Mouse (Mus musculus) subcutaneous adipose tissue, adult 2 months (tissue): ENCODE measurements around the gene Zfp819. TPM values are rescaled to one million over a fixed set of nuclear protein-coding genes. Genes with fewer than 3 reads are reported as not detected.

ENCODE experiments used
- polyA plus RNA-seq: library from polyadenylated mRNA; depleted of rRNA; stranded (reverse); fragments of >200 nt; gene quantifications from 2 replicates; pipeline ENCODE4 v1.2.3, GENCODE M21; 2012; ENCODE audit warnings: low replicate concordance; rRNA removed

The Zfp819 gene
- polyA plus RNA-seq = 0.24 TPM in 1 of 2 replicates, not detected in the other

DNA sequence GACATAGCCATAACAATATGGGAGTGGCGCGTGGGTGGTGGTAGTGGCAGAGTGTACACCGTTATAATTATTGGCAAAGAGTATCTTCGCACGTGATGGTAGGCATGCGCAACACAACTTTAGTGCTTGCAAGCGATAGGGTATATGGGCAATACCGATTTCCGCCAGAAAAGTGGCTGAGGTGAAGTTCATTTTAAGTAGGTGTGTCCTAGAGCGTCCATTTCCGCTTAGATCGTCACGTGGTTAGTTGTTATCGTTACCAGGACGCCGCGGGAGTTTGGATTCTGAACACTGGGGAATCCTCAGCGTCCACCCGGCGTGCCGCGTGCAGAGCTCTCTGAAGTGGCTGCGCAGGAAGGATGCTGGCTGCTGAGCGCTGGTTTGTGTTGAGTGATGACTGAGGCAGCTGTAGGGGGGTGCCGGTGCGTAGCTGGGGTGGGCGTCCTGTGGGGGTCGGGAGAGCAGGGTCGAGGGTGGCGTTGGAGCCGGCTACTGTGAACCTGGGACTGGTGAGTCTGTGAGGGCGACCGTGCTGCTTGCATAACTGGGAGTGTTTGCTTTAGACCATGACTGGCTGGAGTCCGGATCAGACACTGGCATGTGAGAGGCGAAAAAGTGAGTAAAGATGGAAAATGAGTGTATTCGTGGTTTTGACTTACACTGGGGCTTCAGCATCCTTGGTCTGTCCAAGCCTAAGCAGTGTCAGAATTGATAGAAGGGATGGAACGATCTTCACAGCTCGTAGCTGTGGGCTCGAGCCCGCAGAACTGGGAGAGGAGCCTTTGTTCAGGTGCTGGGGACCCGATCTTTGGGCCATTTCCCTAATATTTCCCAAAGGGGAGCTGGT lies at the start of gene Zfp819:
Gene Zfp819, plus strand, starts transcription at position 274 of the 847 bp plus-strand sequence.

GRCm38 (mm10) chr7:43562006-43562633 lies 44.8 kb upstream of the Zfp819 start, which contains the start of gene Zfp658:
Gene Zfp658, plus strand, starts transcription at chr7:43562256.

DNA sequence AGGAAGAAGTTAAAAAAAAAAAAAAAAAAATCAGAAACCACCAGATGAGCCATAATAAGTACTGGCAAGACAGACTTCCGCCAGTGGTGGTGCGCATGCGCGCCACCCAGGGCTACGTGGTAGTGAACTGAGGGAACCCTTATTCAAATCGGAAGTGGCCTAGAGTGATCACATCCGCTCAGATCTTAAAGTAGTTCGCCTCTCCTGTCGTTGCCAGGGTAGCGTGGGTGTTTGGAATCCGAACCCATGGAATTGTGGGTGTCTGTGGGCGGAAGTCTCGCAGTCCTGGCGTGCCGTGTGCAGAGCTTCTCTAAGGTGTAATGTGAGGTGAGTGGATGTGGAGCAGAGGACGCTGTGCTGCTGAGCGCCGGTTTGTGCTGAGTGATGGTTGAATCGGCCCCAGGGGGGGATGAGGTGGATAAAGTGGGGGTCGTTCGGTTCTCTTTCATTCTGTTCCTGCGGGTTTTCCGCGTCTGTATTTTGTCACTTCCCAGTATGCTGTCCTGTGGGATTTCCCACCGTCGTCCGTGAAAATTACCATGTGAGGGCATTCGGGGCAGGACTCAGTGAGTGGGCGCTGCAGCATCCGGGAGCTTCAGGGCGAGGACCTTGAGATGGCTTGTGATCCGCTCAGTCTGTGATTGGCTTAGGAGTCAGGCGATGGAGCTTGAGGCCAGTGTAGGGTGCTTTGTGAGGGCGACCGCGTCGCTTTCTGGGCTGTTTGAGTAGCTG lies 27.4 kb upstream of the Zfp819 start, which contains the start of gene Zfp719:
Gene Zfp719, plus strand, starts transcription at position 171 of the 732 bp plus-strand sequence.

GRCm38 (mm10) chr7:43634500-43634899 lies 27.5 kb downstream of the Zfp819 start, which contains the start of gene Ceacam18:
Gene Ceacam18, plus strand, starts transcription at chr7:43634707.

DNA sequence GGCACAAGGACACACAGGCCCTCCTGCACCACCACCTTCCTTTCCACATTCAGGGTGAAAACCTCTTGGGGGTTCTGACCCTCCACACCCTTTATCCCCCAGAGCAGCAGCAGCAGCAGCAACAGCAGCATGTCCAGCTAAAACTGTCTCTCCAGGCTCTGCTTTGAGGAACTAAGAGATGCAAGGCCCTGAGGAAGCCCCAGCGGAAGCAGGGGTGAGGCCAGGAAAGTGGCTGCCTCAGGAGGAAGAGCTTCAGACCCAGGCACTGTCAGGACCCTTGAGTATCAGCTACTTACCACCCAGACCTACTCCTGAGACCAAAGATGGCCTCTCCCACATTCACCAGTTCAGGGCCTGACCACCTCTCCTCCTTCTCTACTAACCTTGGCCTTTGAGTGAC lies 53.0 kb downstream of the Zfp819 start, which contains the start of gene Siglece:
Gene Siglece, minus strand, starts transcription at position 160 of the 400 bp plus-strand sequence.

Other genes starting within 250 kb of the Zfp819 start
- gene Siglecg, start 199.0 kb upstream of the Zfp819 start, polyA plus RNA-seq = 2.5 and 6.0 TPM in 2 replicates
- not detected in 2 replicates for gene Lim2, start 179.5 kb upstream of the Zfp819 start, polyA plus RNA-seq
- gene Nkg7, start 170.1 kb upstream of the Zfp819 start, polyA plus RNA-seq = 7.3 and 21.1 TPM in 2 replicates
- gene Cldnd2, start 166.4 kb upstream of the Zfp819 start, polyA plus RNA-seq = not detected in 2 replicates
- 222 and 365 TPM in 2 replicates for gene Etfb, start 163.1 kb upstream of the Zfp819 start, polyA plus RNA-seq
- 4.5 and 4.8 TPM in 2 replicates for gene Gm45233, start 163.0 kb upstream of the Zfp819 start, polyA plus RNA-seq
- gene Vsig10l, start 144.0 kb upstream of the Zfp819 start, polyA plus RNA-seq = 8.1 and 9.4 TPM in 2 replicates
- gene Iglon5, start 117.1 kb upstream of the Zfp819 start, polyA plus RNA-seq = 4.6 and 8.8 TPM in 2 replicates
- not detected in 2 replicates for gene 4931406B18Rik, start 101.2 kb upstream of the Zfp819 start, polyA plus RNA-seq
- gene Cd33, start 62.7 kb upstream of the Zfp819 start, polyA plus RNA-seq = 12.5 and 12.7 TPM in 2 replicates
- gene Zfp658, start 44.9 kb upstream of the Zfp819 start, polyA plus RNA-seq = 1.6 and 2.8 TPM in 2 replicates
- gene Zfp719, start 27.6 kb upstream of the Zfp819 start, polyA plus RNA-seq = 2.0 and 4.1 TPM in 2 replicates
- not detected in 2 replicates for gene Ceacam18, start 27.5 kb downstream of the Zfp819 start, polyA plus RNA-seq
- 3.0 and 8.5 TPM in 2 replicates for gene Siglece, start 53.0 kb downstream of the Zfp819 start, polyA plus RNA-seq
- 7.1 and 16.3 TPM in 2 replicates for gene Ctu1, start 64.8 kb downstream of the Zfp819 start, polyA plus RNA-seq
- gene Klk14, start 83.2 kb downstream of the Zfp819 start, polyA plus RNA-seq = 0.11 and 0.13 TPM in 2 replicates
- gene Klk13, start 105.4 kb downstream of the Zfp819 start, polyA plus RNA-seq = 0.12 and 0.14 TPM in 2 replicates
- not detected in 2 replicates for gene Klk12, start 161.7 kb downstream of the Zfp819 start, polyA plus RNA-seq
- gene Klk11, start 167.4 kb downstream of the Zfp819 start, polyA plus RNA-seq = 1.2 TPM in 1 of 2 replicates, not detected in the other
- 1.3 and 6.0 TPM in 2 replicates for gene Klk10, start 173.9 kb downstream of the Zfp819 start, polyA plus RNA-seq
- not detected in 2 replicates for gene Klk9, start 184.7 kb downstream of the Zfp819 start, polyA plus RNA-seq
- 4.9 and 6.5 TPM in 2 replicates for gene Klk8, start 190.4 kb downstream of the Zfp819 start, polyA plus RNA-seq
- 0.09 TPM in 1 of 2 replicates, not detected in the other for gene Klk7, start 204.1 kb downstream of the Zfp819 start, polyA plus RNA-seq
- gene Klk6, start 217.3 kb downstream of the Zfp819 start, polyA plus RNA-seq = not detected in 2 replicates
- gene Klk5, start 234.8 kb downstream of the Zfp819 start, polyA plus RNA-seq = 0.09 TPM in 1 of 2 replicates, not detected in the other